Mouse (Mus musculus): ENCODE measurements around the gene Phb2.

- TF ChIP-seq POLR2A (IDR thresholded peaks at IDR 0.05; ENCODE audit: insufficient read depth, low read depth, low read length) (no peak), CTCF (IDR thresholded peaks at IDR 0.05; ENCODE audit: insufficient read depth, low read depth, low read length) (no peak)
Measured at GRCm38 (mm10) chr6:124720904-124721303, 8.8 kb downstream of the Phb2 start.

All from olfactory bulb, adult 2 months (tissue).